Mouse (Mus musculus) ES-Bruce4 (cell line): ENCODE measurements at regions not wholly inside any gene's neighbourhood (a gene's known extent, or its start where the extent isn't known, plus 50 kb on each side); places are given as distances from the start of the nearest gene placed in this dataset.

Source experiments
- H3K27ac ChIP-seq: 2 replicates; pipeline ENCODE4 v1.5.1; 2012; ENCODE audit warnings: low read length, inconsistent platforms; ENCODE audit not compliant: insufficient read depth
- H3K27me3 ChIP-seq: 2 replicates; pipeline ENCODE4 v1.6.1; 2012; ENCODE audit warnings: mild to moderate bottlenecking, low read length, inconsistent platforms; ENCODE audit not compliant: control insufficient read depth, poor library complexity, insufficient read depth, severe bottlenecking
- H3K36me3 ChIP-seq: 2 replicates; pipeline ENCODE4 v1.6.1; 2012; ENCODE audit warnings: inconsistent platforms, mild to moderate bottlenecking, low read length, moderate library complexity; ENCODE audit not compliant: control insufficient read depth, poor library complexity, insufficient read depth, severe bottlenecking
- H3K4me1 ChIP-seq: one replicate; pipeline ENCODE4 v1.8.1; 2011; ENCODE audit warnings: low read length; ENCODE audit not compliant: control insufficient read depth, insufficient read depth
- H3K4me3 ChIP-seq: 2 replicates; pipeline ENCODE4 v1.5.1; 2011; ENCODE audit warnings: low read depth, mild to moderate bottlenecking, low read length
- H3K9ac ChIP-seq: 2 replicates; pipeline ENCODE4 v1.6.1; 2012; ENCODE audit warnings: low read depth, mild to moderate bottlenecking, inconsistent platforms; ENCODE audit not compliant: poor library complexity, severe bottlenecking
- H3K9me3 ChIP-seq: replicated peaks from 2 replicates; pipeline ENCODE4 v1.6.1; 2012; ENCODE audit warnings: mild to moderate bottlenecking, low read length, inconsistent platforms; ENCODE audit not compliant: control insufficient read depth, poor library complexity, insufficient read depth, severe bottlenecking
- CTCF ChIP-seq: IDR thresholded peaks from one replicate; pipeline ENCODE4 v1.8.1; 2011; ENCODE audit warnings: low read depth, low read length
- EP300 ChIP-seq: IDR thresholded peaks from 2 replicates; pipeline ENCODE4 v1.6.1; 2011; ENCODE audit warnings: low read depth, low read length; ENCODE audit not compliant: insufficient read depth
- POLR2A ChIP-seq: IDR thresholded peaks from one replicate; pipeline ENCODE4 v1.8.1; 2011; ENCODE audit warnings: low read length; ENCODE audit not compliant: insufficient read depth

- TF ChIP-seq POLR2A: no peak
- TF ChIP-seq CTCF: no peak
- no peak for TF ChIP-seq EP300
- Histone ChIP-seq H3K36me3 (no peaks in the 10 kb centered on the region), H3K27me3 (no peaks in the 10 kb centered on the region; the same call in 1 of the 2 replicates), H3K4me3 (no peak overlapping the region), H3K9ac (no peak overlapping the region), H3K9me3 (0 out of 2 replicates have a peak, but pooled peaks cover 3% of the 10 kb centered on the region), H3K4me1 (no peaks in the 10 kb centered on the region), H3K27ac (no peak overlapping the region)
Observed at GRCm38 (mm10) chr8:86170091-86170490, 329.3 kb downstream of the Phkb start.

- Histone ChIP-seq H3K27ac (no peak overlapping the region), H3K4me1 (no peaks in the 10 kb centered on the region), H3K36me3 (no peaks in the 10 kb centered on the region), H3K9me3 (no peaks in the 10 kb centered on the region), H3K4me3 (no peak overlapping the region), H3K27me3 (no peaks in the 10 kb centered on the region; the same call in 1 of the 2 replicates), H3K9ac (no peak overlapping the region)
- no peak for TF ChIP-seq EP300
- no peak for TF ChIP-seq POLR2A
Observed at GRCm38 (mm10) chr8:86164818-86165217, 324.1 kb downstream of the Phkb start.

GRCm38 (mm10) chr8:86159074-86159783 is 318.5 kb downstream of the Phkb start:
- H3K27ac ChIP-seq: no peak overlapping the region
- H3K27me3 ChIP-seq: no peaks in the 10 kb centered on the region
- H3K9ac ChIP-seq: no peak overlapping the region
- no peak overlapping the region for H3K4me3 ChIP-seq
- no peak for TF ChIP-seq POLR2A
- TF ChIP-seq EP300: no peak
- TF ChIP-seq CTCF: no peak
- no peaks in the 10 kb centered on the region for H3K9me3 ChIP-seq
- H3K36me3 ChIP-seq: no peaks in the 10 kb centered on the region
- H3K4me1 ChIP-seq: no peaks in the 10 kb centered on the region

- H3K27me3 ChIP-seq: no peaks in the 10 kb centered on the region
- H3K36me3 ChIP-seq: no peaks in the 10 kb centered on the region
- TF ChIP-seq CTCF (no peak), EP300 (no peak), POLR2A (no peak)
- no peaks in the 10 kb centered on the region for H3K4me1 ChIP-seq
- no peaks in the 10 kb centered on the region for H3K9me3 ChIP-seq
- H3K27ac ChIP-seq: no peak overlapping the region
- no peak overlapping the region for H3K4me3 ChIP-seq
- H3K9ac ChIP-seq: no peak overlapping the region
Observed at GRCm38 (mm10) chr8:86147586-86147985, 306.8 kb downstream of the Phkb start.

- TF ChIP-seq EP300: no peak
- H3K9me3 ChIP-seq: no peaks in the 10 kb centered on the region
- H3K4me3 ChIP-seq: no peak overlapping the region
- no peaks in the 10 kb centered on the region for H3K4me1 ChIP-seq
- H3K27me3 ChIP-seq: no peaks in the 10 kb centered on the region
- no peak overlapping the region for H3K9ac ChIP-seq
- H3K27ac ChIP-seq: no peak overlapping the region
- no peaks in the 10 kb centered on the region for H3K36me3 ChIP-seq
Observed at GRCm38 (mm10) chr8:86125244-86125643, 284.5 kb downstream of the Phkb start.

- Histone ChIP-seq H3K9me3 (no peaks in the 10 kb centered on the region), H3K4me3 (no peak overlapping the region), H3K27me3 (no peaks in the 10 kb centered on the region), H3K4me1 (no peaks in the 10 kb centered on the region), H3K9ac (no peak overlapping the region), H3K27ac (no peak overlapping the region), H3K36me3 (no peaks in the 10 kb centered on the region)
- no peak for TF ChIP-seq POLR2A
- TF ChIP-seq EP300: no peak
- no peak for TF ChIP-seq CTCF
Observed at GRCm38 (mm10) chr8:86124655-86125054, 283.9 kb downstream of the Phkb start.
